Mouse (Mus musculus) G1E-ER4 (cell line): Measurements from ENCODE around the gene Bdnf. TPM values are rescaled to one million over a fixed set of nuclear protein-coding genes. Genes with fewer than 3 reads are reported as not detected.

Experiments used
- GATA1 ChIP-seq: IDR thresholded peaks from one replicate; pipeline ENCODE4 v1.8.0; 2012; ENCODE audit warnings: low read length, inconsistent platforms
- polyA plus RNA-seq: library from polyadenylated mRNA; stranded (reverse); fragments of >175 nt; gene quantifications from 2 replicates; pipeline ENCODE4 v1.2.3, GENCODE M21; 2012

The Bdnf gene
- not detected in 2 replicates for polyA plus RNA-seq

DNA sequence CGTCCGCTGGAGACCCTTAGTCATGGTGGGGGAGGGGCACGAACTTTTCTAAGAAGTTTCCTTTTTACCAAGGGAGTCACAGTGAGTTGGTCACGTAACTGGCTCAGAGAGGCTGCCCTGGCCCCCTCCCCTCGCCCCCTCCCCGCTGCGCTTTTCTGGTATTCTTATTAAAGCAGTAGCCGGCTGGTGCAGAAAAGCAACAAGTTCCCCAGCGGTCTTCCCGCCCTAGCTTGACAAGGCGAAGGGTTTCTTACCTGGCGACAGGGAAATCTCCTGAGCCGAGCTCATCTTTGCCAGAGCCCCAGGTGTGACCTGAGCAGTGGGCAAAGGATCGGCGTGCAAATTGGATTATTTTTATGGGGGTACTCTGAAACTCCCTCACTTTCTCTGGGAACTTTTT is at the start of gene Bdnf:
Bdnf (plus strand) TSS at position 169 of the 400 bp plus-strand sequence.
- no peak for TF ChIP-seq GATA1

- TF ChIP-seq GATA1, result no peak
These were observed 47.6 kb upstream of the Bdnf start for GRCm38 (mm10) chr2:109626864-109627263.

GRCm38 (mm10) chr2:109673509-109674455 is 718 bp upstream of the Bdnf start:
- no peak for TF ChIP-seq GATA1

DNA sequence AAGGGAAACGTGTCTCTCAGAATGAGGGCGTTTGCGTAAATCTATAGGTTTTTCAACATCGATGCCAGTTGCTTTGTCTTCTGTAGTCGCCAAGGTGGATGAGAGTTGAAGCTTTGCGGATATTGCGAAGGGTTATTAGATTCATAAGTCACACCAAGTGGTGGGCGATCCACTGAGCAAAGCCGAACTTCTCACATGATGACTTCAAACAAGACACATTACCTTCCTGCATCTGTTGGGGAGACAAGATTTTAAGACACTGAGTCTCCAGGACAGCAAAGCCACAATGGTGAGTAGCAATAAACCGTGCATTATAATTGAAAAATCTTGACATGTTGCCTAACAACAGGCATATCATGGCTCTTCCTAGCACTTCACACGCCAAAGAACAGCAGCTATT is 551 bp downstream of the Bdnf start:
- TF ChIP-seq GATA1, result no peak

- no peak for TF ChIP-seq GATA1
These were observed 1.6 kb downstream of the Bdnf start for GRCm38 (mm10) chr2:109675973-109676617.

DNA sequence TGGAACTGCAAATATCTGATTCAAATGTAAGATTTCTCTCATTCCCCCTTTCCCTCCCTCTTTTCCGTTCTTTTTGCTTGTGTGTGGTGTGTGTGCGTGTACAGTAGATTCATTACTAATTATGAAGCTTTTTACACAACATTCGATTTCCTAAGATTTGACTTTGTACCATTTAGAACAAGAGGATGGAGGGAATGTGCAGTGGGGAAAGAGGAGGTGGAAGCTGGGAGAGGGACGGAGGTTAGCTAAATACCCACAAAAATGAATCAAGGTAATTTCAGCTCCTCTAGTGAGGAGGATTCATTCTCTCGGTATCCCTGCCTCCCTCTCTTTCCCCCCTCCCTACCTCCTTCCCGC is 2.1 kb downstream of the Bdnf start:
- TF ChIP-seq GATA1, result no peak

DNA sequence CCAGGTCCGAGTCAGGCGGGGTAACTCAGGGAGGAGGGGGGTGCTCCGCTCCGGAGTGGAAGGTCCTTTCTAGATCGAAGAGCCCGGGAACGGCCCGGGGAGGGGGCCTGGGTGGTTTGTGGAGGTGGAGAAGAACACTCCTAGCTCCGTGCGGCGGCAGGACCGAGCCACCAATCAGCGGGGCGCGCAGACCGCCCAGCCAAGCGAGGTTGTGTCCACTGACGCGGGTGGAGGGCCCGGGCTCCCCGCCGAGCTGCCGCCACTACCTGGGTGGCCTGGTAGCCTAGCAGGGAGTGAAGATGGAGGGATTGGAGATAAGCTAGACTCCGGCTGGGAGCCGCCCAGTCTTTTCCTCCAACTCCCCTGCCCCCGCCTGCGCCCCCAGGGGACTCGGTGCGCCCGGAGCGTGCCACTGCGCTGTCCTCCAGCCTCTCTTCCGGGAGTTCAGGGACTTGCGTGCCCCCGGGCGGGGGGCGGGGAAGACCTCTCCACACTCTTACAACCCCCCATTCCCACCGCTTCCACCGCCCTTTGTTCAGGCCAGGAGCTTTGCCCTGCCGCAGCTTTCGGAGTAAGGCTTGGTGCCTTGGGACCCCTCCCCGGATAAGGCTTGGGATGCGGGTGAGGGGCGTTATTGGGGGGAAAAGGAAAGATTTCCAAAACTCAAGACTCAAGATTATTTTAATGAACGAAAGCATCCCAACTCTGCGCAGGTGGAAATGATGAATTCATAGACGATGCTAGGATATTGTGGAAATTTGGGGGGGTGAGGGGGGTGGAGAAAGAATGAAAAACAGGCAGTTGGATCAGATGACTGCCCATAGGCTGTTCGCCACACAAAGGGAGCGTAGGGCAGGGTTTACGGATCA is 3.0 kb downstream of the Bdnf start:
- TF ChIP-seq GATA1, result no peak

- TF ChIP-seq GATA1, result no peak
These were observed 3.5 kb downstream of the Bdnf start for GRCm38 (mm10) chr2:109678090-109678409.

DNA sequence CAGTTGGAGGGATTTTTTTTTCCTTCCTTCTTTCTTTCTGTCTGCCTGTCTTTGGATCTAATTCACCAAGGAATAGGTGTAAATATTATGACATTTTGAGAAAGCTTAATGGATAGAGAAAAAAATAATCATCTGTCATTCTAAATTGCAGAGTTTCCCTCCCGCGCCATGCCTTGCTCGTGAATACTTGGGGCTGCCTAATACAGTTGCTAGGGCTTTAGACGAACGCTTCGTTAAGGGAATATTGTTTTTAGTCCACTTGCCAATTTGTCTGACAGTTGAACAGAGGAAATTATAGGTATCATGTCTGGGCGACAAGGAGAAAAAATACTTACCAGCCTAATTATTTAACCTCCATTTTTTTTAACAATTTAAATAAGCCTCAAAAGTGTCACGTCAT is 4.0 kb downstream of the Bdnf start:
- no peak for TF ChIP-seq GATA1

GRCm38 (mm10) chr2:109679446-109679845 is 4.9 kb downstream of the Bdnf start:
- no peak for TF ChIP-seq GATA1

- TF ChIP-seq GATA1, result no peak
These were observed 6.6 kb downstream of the Bdnf start for GRCm38 (mm10) chr2:109681071-109681470.

GRCm38 (mm10) chr2:109688661-109689060 is 14.2 kb downstream of the Bdnf start:
- no peak for TF ChIP-seq GATA1

DNA sequence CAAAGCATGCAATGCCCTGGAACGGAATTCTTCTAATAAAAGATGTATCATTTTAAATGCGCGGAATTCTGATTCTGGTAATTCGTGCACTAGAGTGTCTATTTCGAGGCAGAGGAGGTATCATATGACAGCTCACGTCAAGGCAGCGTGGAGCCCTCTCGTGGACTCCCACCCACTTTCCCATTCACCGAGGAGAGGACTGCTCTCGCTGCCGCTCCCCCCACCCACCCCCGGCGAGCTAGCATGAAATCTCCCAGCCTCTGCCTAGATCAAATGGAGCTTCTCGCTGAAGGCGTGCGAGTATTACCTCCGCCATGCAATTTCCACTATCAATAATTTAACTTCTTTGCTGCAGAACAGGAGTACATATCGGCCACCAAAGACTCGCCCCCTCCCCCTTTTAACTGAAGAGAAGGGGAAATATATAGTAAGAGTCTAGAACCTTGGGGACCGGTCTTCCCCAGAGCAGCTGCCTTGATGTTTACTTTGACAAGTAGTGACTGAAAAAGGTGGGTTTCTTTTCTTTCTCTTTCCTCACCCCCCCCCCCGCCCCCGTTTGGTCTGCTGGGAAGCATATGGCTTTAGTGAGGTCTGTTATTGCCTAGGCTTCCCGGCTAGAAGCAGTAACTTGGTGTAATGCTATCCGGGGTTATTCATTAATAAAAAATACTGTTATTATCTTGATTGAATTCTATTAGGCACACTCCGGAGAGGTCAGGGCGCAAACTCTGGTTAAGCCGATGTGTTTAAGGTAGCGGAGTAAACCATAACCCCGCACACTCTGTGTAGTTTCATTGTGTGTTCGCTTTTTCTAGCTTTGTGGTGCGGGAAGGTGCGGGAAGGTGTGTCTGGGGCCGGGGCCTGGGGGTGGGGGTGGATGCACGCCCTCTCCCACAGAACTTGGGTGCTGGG is 18.0 kb downstream of the Bdnf start:
- no peak for TF ChIP-seq GATA1

GRCm38 (mm10) chr2:109693178-109694115 is 18.9 kb downstream of the Bdnf start:
- TF ChIP-seq GATA1, result no peak
